Mouse (Mus musculus) forebrain, postnatal 0 days (tissue): ENCODE measurements around the gene Padi6. TPM values are rescaled to one million over a fixed set of nuclear protein-coding genes. Genes with fewer than 3 reads are reported as not detected.

Experiments
- ATAC-seq: fragments of 200-750 bp; cut with Nextera tagmentation; 2 replicates; pipeline ENCODE4 v1.8.0; 2017; ENCODE audit warnings: mild to moderate bottlenecking, moderate library complexity
- DNase-seq: peaks from one replicate; pipeline ENCODE4 v3.0.0-alpha.2; 2015
- H3K27ac ChIP-seq: fragments of 300-500 bp; sonication (generic); 2 replicates; pipeline ENCODE4 v1.5.1; 2014; ENCODE audit warnings: low read depth, mild to moderate bottlenecking, antibody characterized with exemption, low read length, moderate library complexity, mixed read lengths
- H3K27me3 ChIP-seq: fragments of 300-500 bp; sonication (generic); 2 replicates; pipeline ENCODE4 v1.6.1; 2014; ENCODE audit warnings: mild to moderate bottlenecking, low read length, mixed read lengths; ENCODE audit not compliant: insufficient read depth
- H3K36me3 ChIP-seq: fragments of 300-500 bp; sonication (generic); 2 replicates; pipeline ENCODE4 v1.6.1; 2014; ENCODE audit warnings: mild to moderate bottlenecking, moderate library complexity; ENCODE audit not compliant: insufficient read depth
- H3K4me1 ChIP-seq: fragments of 300-500 bp; sonication (generic); 2 replicates; pipeline ENCODE4 v1.6.1; 2014; ENCODE audit warnings: antibody characterized with exemption; ENCODE audit not compliant: insufficient read depth
- H3K4me2 ChIP-seq: fragments of 300-500 bp; sonication (generic); 2 replicates; pipeline ENCODE4 v1.6.1; 2014; ENCODE audit warnings: low read depth, mild to moderate bottlenecking, moderate library complexity
- H3K4me3 ChIP-seq: fragments of 300-500 bp; sonication (generic); 2 replicates; pipeline ENCODE4 v1.5.1; 2014; ENCODE audit warnings: low read depth, low read length, mixed read lengths
- H3K9ac ChIP-seq: fragments of 300-500 bp; sonication (generic); 2 replicates; pipeline ENCODE4 v1.6.1; 2014; ENCODE audit warnings: mild to moderate bottlenecking
- H3K9me3 ChIP-seq: fragments of 300-500 bp; sonication (generic); 2 replicates; pipeline ENCODE4 v1.6.1; 2016; ENCODE audit warnings: low read length
- CTCF ChIP-seq: sonication (generic); IDR thresholded peaks from 2 replicates; pipeline ENCODE4 v1.5.1; 2016; ENCODE audit warnings: antibody characterized with exemption, control low read depth, low read depth
- WGBS: fragments of 180-500 bp; shearing (Covaris S2); extraction: QIAGEN DNeasy Blood & Tissue Kit; methylation state at CpG from one replicate; pipeline ENCODE4 v1.1.7; 2014; 5-methylcytosine and 5-hydroxymethylcytosine counted together
- polyA plus RNA-seq: library from polyadenylated mRNA; unstranded; fragments of >200 nt; fragmentation: Nextera tagmentation; extraction: Ambion mirVana; gene quantifications from 2 replicates; pipeline ENCODE4 v1.2.1, GENCODE M21; 2015
- total RNA-seq: library from RNA; depleted of rRNA; stranded (reverse); fragments of >200 nt; gene quantifications from 2 replicates; pipeline ENCODE4 v1.2.3, GENCODE M21; 2014

Padi6 gene
- total and polyA plus RNA-seq, 2 experiments from 2014 or later = 0.18 TPM; not detected in 1

DNA sequence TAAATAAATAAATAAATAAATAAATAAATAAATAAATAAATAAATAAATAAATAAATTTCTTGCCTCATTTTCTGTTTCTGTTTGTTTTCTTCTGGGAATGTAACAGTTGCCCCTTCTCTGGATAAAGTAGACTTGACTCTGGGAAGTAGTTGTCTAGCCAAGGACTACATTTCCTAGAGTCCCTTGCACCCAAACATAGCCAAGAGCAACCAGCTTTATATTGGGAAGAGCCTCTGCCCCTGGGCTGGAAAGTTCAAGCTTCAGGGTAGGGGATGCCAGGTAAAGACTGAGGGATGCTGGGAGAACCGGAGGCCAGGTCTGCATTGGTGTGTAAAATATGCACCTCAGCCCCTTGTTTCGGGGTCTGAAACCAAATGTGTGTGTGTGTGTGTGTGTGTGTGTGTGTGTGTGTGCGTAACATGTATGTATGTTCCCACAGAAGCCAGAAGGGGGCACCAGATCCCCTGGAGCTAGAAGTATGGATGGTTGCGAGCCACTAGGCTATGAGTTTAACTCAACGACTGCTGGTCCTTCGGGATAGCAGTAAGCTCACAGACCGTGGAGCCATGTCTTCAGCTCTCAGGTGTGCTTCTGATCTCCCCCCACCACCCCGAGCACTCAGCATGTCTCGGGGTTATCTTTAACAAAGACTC lies 42.0 kb upstream of the Padi6 start:
- WGBS = 93% methylated on average over 9 of the region's 9 CpGs
- no peak for DNase-seq
- ATAC-seq = no peak
- Histone ChIP-seq H3K27me3 (no peaks in the 10 kb centered on the region), H3K9me3 (no peaks in the 10 kb centered on the region), H3K36me3 (no peaks in the 10 kb centered on the region), H3K4me3 (no peak overlapping the region), H3K4me1 (no peaks in the 10 kb centered on the region), H3K4me2 (no peak overlapping the region), H3K9ac (no peak overlapping the region), H3K27ac (no peak overlapping the region)
- no peak for TF ChIP-seq CTCF

DNA sequence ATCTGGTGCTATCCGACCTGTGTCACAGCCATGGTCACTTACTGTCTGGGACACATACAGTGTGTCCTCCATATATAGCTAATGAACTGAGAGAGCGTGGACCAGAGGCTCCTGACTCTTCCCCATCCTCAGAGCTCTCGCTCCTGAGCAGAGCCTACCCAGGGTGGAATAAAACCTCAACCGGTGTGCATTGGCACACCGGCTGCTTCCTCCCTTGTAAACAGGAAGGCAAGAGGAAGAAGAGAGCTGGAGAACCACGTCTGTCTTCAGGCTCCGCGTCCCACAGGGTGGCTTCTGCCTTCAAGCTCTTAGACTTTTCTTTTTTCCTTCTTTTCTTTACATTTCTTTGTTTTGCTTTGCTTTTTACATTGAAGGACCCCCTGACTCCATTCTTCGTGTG lies 40.4 kb upstream of the Padi6 start:
- no peaks in the 10 kb centered on the region for H3K27me3 ChIP-seq
- WGBS = 90% methylated on average over 9 of the region's 9 CpGs
- no peaks in the 10 kb centered on the region for H3K36me3 ChIP-seq
- ATAC-seq (no peak), DNase-seq (no peak)
- H3K9ac ChIP-seq = no peak overlapping the region
- H3K4me1 ChIP-seq = no peaks in the 10 kb centered on the region
- no peak for TF ChIP-seq CTCF
- H3K4me2 ChIP-seq = no peak overlapping the region
- no peak overlapping the region for H3K27ac ChIP-seq
- H3K4me3 ChIP-seq = no peak overlapping the region
- no peaks in the 10 kb centered on the region for H3K9me3 ChIP-seq

DNA sequence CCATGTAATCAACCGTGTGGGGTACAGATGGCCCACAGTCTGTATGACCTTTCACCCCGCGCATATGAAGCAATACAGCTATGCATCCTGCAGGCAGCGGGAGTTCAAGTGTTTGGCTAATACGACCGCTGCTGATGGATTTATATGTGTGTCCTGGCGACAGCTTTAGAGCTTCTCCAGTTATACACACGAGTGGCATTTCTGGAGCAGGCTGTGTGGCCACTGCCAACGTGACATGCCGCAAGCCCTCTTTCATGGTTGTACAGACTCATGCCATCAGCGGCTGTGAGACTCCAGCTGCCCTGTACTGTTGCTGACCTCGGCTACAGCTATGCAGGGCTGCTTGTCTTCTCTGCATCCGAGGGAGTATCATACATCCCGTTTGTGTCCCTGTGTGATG lies 38.1 kb upstream of the Padi6 start:
- no peak overlapping the region for H3K27ac ChIP-seq
- H3K9ac ChIP-seq = no peak overlapping the region
- WGBS = 90% methylated on average over 14 of the region's 14 CpGs
- DNase-seq (no peak), ATAC-seq (no peak)
- TF ChIP-seq CTCF = no peak
- no peaks in the 10 kb centered on the region for H3K36me3 ChIP-seq
- no peaks in the 10 kb centered on the region for H3K9me3 ChIP-seq
- H3K4me2 ChIP-seq = no peak overlapping the region
- no peak overlapping the region for H3K4me3 ChIP-seq
- no peaks in the 10 kb centered on the region for H3K4me1 ChIP-seq
- H3K27me3 ChIP-seq = no peaks in the 10 kb centered on the region

DNA sequence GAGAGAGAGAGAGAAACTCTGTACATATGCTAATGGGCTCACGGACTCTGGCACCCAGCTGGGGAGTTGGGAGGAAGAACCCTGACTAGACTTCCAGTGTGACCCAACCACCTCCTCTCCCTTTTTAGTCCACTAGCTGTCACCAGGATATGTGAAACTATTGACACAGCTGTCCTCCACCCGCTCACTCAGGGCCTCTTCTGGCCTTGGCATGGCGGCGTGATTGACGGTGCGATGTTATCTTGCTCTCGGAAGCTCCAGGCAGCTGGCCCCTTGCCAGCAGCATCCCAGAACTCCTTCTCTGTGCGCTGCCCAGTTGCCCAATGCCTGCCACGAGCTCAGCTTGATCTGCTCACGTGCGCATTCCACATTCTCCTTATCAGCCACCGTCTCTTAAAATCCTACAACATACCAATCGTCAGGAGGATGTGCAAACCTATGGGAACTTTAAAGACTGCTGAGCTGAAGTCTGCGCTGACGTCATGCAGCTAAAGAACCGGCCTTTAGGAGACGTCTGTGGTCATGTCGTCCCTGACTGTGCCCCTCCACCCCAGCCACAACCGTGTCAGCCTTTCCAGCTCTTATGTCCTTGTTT lies 37.5 kb upstream of the Padi6 start:
- Histone ChIP-seq H3K4me2 (no peak overlapping the region), H3K4me3 (no peak overlapping the region), H3K9ac (no peak overlapping the region), H3K36me3 (no peaks in the 10 kb centered on the region), H3K4me1 (no peaks in the 10 kb centered on the region), H3K27ac (no peak overlapping the region), H3K27me3 (no peaks in the 10 kb centered on the region), H3K9me3 (no peaks in the 10 kb centered on the region)
- TF ChIP-seq CTCF = no peak
- DNase-seq (peak; percentile 29), ATAC-seq (no peak)
- 46% methylated on average over 19 of the region's 19 CpGs for WGBS

DNA sequence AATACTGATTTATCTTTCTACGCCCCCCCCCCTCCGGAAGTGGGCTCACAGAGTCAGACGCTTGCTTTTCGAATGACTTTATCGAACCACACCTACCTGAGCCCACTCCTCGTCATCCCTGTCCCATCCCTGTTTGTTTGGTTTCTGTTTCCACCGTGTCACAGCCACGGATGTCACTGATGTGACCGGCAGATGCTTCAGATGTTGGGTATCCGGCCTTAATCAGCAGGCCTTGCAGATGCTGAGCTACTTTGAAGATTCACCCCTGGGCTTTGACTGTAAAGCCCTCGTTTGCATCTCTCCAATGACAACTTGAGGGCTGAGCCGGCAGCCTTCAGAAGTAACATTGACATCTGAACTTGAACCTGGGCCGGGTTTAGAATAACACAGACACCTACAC lies 34.2 kb upstream of the Padi6 start:
- Histone ChIP-seq H3K4me3 (no peak overlapping the region), H3K9ac (no peak overlapping the region), H3K4me2 (no peak overlapping the region), H3K4me1 (no peaks in the 10 kb centered on the region), H3K9me3 (no peaks in the 10 kb centered on the region), H3K27ac (no peak overlapping the region), H3K27me3 (no peaks in the 10 kb centered on the region), H3K36me3 (no peaks in the 10 kb centered on the region)
- WGBS = 78% methylated on average over 13 of the region's 13 CpGs
- ATAC-seq (no peak), DNase-seq (no peak)
- TF ChIP-seq CTCF = no peak

DNA sequence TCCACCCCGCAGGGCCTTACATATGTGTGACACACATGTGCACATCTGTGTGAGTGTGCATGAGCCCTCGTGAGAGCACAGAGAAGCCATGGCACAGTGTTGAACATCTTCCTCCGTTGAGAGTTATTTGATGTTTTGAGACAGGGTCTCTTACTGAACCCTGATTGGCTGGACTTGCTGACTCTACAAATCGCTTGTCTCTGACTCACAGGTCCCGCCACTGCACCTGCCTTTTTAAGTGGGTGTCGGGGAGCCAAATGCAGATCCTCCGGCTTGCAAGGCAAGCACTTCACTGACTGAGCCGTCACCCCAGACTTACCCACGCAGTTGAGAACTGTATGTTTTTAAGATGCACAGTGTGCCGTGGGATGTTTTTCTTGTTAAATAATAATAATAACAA lies 33.4 kb upstream of the Padi6 start:
- Histone ChIP-seq H3K27me3 (no peaks in the 10 kb centered on the region), H3K36me3 (no peaks in the 10 kb centered on the region), H3K9ac (no peak overlapping the region), H3K4me3 (no peak overlapping the region), H3K27ac (no peak overlapping the region), H3K4me1 (no peaks in the 10 kb centered on the region), H3K4me2 (no peak overlapping the region), H3K9me3 (no peaks in the 10 kb centered on the region)
- WGBS = 85% methylated on average over 10 of the region's 10 CpGs
- ATAC-seq = no peak
- no peak for TF ChIP-seq CTCF
- no peak for DNase-seq

DNA sequence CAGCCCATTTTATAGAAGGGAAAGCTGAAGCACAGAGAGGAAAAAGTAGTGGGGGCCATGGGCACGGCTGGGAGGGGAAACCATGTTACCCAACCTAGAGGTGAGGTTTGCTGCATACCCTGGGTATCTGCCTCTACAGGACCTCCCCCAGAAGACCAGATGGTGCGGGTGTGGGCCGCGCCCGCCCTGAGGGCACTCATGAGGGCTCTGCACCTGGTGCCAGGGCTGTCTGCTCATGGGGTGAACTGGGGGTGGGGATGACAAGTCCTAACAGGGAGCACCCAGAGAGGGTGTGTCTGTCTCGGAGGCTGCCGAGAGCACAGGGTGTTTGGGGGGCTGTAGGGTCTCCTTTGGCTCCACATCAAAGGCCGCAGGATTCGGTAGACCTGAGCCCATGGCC lies 32.5 kb upstream of the Padi6 start:
- H3K36me3 ChIP-seq = no peaks in the 10 kb centered on the region
- H3K9ac ChIP-seq = no peak overlapping the region
- 92% methylated on average over 9 of the region's 9 CpGs for WGBS
- H3K27ac ChIP-seq = no peak overlapping the region
- H3K9me3 ChIP-seq = no peaks in the 10 kb centered on the region
- H3K4me2 ChIP-seq = no peak overlapping the region
- no peaks in the 10 kb centered on the region for H3K27me3 ChIP-seq
- H3K4me1 ChIP-seq = no peaks in the 10 kb centered on the region
- ATAC-seq (no peak), DNase-seq (no peak)
- H3K4me3 ChIP-seq = no peak overlapping the region
- no peak for TF ChIP-seq CTCF
